Mouse (Mus musculus) neural tube, embryonic 10.5 days (tissue): ENCODE measurements around the gene Dntt.

Experiments
- DNase-seq: peaks from one replicate; pipeline ENCODE4 v3.0.0-alpha.2; 2017; ENCODE audit warnings: low spot score; ENCODE audit errors: extremely low spot score

The Dntt gene

GRCm38 (mm10) chr19:41029219-41029618 is at the start of gene Dntt:
Dntt (plus strand) TSS chr19:41029275.
- DNase-seq, result no peak

- no peak for DNase-seq
These were observed 48.4 kb upstream of the Dntt start for GRCm38 (mm10) chr19:40980671-40981070.

- DNase-seq, result no peak
These were observed 44.5 kb upstream of the Dntt start for GRCm38 (mm10) chr19:40984536-40984935.

GRCm38 (mm10) chr19:40988856-40989255 is 40.2 kb upstream of the Dntt start:
- DNase-seq, result no peak

GRCm38 (mm10) chr19:40989961-40990600 is 39.0 kb upstream of the Dntt start:
- no peak for DNase-seq

GRCm38 (mm10) chr19:40990781-40991343 is 38.2 kb upstream of the Dntt start:
- no peak for DNase-seq

GRCm38 (mm10) chr19:40991626-40992025 is 37.4 kb upstream of the Dntt start:
- no peak for DNase-seq

- no peak for DNase-seq
These were observed 37.0 kb upstream of the Dntt start for GRCm38 (mm10) chr19:40992096-40992495.

- no peak for DNase-seq
These were observed 36.5 kb upstream of the Dntt start for GRCm38 (mm10) chr19:40992517-40993044.

GRCm38 (mm10) chr19:40993356-40993755 is 35.7 kb upstream of the Dntt start:
- DNase-seq, result no peak

GRCm38 (mm10) chr19:40994057-40994585 is 35.0 kb upstream of the Dntt start, which contains the start of gene Blnk:
Blnk (minus strand) TSS chr19:40994535.
- no peak for DNase-seq

GRCm38 (mm10) chr19:40994911-40995310 is 34.2 kb upstream of the Dntt start:
- DNase-seq, result no peak

GRCm38 (mm10) chr19:40995449-40996401 is 33.4 kb upstream of the Dntt start:
- no peak for DNase-seq

GRCm38 (mm10) chr19:40996722-40997121 is 32.4 kb upstream of the Dntt start:
- DNase-seq, result no peak

GRCm38 (mm10) chr19:40998469-40999170 is 30.5 kb upstream of the Dntt start:
- no peak for DNase-seq

- DNase-seq, result no peak
These were observed 29.5 kb upstream of the Dntt start for GRCm38 (mm10) chr19:40999569-40999968.

GRCm38 (mm10) chr19:41003694-41004315 is 25.3 kb upstream of the Dntt start:
- DNase-seq, result no peak

GRCm38 (mm10) chr19:41006621-41007020 is 22.5 kb upstream of the Dntt start:
- DNase-seq, result no peak

GRCm38 (mm10) chr19:41007326-41007725 is 21.7 kb upstream of the Dntt start:
- DNase-seq, result no peak

GRCm38 (mm10) chr19:41007733-41008132 is 21.3 kb upstream of the Dntt start:
- DNase-seq, result no peak
